Mouse (Mus musculus) large intestine, adult 2 months (tissue): ENCODE results near the gene Ranbp3. TPM values are rescaled to one million over a fixed set of nuclear protein-coding genes. Genes with fewer than 3 reads are reported as not detected.
A peak's percentile ranks its signal among the peaks of the same experiment; 100 is the strongest.

ENCODE experiments used
- DNase-seq: peaks from one replicate; pipeline ENCODE4 v3.0.0-alpha.2; 2012; ENCODE audit warnings: low read depth, low spot score
- WGBS: fragments of 180-500 bp; shearing (Covaris S2); methylation state at CpG from one replicate; pipeline ENCODE4 v1.1.7; 2018; 5-methylcytosine and 5-hydroxymethylcytosine counted together
- polyA plus RNA-seq: library from polyadenylated mRNA; depleted of rRNA; stranded (reverse); fragments of >200 nt; gene quantifications from 2 replicates; pipeline ENCODE4 v1.2.3, GENCODE M21; 2012

The Ranbp3 gene
- polyA plus RNA-seq, 1 experiment = 62.5 TPM

DNA sequence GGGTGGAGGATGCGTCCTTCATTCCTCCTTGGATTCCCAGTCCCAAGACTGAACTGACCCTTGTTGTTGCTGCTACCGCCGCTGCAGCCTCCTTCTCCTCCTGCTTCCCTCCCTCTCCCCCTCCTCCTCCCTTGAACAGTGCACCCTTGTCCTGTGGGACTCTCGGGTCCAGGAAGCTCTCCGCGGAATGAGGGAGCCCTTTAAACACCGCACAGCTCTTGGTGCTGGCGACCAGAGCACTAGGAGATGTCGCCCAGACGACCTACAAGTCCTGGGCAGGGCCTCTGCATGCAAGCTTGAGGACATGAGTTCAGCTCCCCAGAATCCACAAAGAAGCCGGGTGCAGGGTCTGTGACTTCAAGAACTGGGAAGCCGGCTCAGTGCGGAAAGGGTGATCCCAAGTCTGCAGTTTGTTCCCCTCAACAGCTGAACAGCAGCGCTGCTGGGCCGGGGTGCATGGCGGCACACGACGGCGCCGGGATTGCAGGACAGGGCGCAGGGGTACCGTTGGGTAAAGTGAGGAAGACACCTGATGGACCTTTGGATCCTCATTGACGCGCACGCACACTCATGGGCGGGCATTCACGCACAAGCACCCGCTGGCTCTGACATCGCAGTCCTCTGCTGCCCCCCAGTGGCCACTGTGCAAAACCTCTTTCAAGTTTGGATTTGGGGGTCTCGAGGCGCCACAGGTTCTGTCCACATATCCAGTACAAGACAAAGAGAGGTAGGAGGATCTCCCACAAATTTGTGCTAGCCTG, 4.5 kb upstream of the Ranbp3 start:
- WGBS = 2% methylated on average over 31 of the region's 31 CpGs
- DNase-seq = peak; percentile 60

DNA sequence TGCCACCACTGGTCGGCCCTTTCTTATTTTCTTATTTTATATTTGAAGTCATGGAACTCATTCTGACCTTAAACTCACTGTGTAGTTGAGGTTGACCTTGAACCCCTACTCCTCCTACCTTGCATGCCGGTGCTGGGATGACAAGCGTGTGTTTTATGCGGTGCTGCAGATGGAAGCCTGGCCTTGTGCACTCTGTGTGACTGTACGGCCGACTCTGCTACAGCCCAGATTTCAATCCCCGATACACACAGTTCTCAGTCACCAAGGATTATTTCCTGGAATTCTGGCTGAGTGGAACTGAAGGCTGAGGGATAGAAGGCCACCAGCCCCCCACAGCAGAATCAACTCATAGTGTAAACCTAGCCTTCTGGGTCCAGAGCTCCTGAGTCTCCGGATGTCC, 3.3 kb upstream of the Ranbp3 start:
- no peak for DNase-seq
- WGBS = 90% methylated on average over 8 of the region's 8 CpGs

DNA sequence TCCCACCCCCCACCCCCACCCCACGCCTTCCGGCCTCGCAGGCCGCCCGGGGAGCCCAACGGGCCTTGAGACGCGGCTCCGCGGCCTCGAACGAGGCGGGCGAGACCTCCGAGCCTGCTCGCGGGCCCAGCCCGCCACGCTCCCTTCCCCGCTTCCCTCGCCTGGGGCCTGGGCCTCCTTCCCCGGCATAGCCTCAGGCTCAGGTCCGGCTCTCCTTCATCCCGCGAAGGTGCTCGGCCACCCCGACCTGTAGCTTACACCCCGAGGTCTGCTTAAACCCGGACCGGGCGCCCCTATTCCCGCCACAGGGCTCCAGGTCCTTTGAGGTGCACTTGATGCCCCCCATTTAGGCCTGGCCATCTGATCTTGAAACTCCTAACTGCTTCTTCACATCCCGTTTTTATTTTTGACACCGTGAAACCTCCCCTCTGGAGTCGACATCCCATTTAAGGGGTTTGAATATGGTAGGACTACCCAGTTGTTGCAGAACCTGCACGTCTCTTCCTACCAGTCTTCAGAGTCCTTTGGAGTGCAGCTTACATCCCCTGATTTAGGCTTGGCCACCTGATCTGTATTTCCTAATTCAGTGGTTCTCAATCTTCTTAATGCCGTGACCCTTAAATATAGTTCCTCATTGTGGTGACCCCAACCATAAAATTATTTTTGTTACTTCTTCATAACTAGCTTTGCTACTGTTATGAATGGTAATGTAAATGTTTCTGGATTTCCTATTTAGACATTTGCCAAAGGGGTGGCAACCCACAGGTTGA, 738 bp downstream of the Ranbp3 start:
- DNase-seq = no peak
- under 1% methylated on average over 36 of the region's 37 CpGs for WGBS

DNA sequence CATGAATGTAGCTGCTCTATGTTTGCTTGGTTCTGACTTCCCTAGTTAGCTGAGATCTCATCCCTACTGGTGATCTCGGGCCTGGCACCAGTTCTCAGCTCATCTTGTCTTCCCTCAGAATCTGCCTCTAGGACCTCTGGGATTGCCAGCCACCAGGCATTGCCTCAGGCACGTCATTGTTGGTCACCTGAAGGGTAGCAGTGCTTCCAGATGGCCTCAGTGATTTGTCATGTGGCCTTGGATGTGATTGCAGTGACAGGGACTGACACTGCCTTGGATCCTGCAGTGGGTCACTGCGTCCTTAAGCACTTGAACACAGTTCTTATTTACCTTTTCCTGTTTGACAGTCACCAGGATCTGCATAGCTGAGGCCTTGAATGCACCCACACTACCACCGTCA, 8.7 kb downstream of the Ranbp3 start:
- no peak for DNase-seq
- WGBS = 64% methylated on average over 4 of the region's 4 CpGs

DNA sequence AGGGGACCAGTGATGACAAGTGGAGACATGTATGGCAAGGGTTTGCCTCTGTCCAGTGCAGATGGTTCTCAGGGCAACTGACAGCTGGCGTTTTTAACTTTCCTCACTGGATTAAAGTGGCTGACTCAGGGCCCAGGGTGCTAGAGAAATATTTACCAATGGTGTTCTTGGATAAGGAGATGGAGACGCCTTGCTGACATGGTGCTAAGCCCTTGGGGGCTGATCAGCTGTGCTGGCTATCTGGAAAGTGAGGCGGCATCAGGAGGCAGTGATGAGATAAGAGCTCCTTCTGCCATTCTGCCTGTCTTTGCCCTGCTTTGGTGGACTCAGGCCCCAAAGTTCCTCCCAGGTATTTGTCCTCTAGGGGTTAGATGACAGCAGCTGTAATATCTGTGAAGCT, 9.8 kb downstream of the Ranbp3 start:
- no peak for DNase-seq
- 63% methylated on average over 3 of the region's 3 CpGs for WGBS

DNA sequence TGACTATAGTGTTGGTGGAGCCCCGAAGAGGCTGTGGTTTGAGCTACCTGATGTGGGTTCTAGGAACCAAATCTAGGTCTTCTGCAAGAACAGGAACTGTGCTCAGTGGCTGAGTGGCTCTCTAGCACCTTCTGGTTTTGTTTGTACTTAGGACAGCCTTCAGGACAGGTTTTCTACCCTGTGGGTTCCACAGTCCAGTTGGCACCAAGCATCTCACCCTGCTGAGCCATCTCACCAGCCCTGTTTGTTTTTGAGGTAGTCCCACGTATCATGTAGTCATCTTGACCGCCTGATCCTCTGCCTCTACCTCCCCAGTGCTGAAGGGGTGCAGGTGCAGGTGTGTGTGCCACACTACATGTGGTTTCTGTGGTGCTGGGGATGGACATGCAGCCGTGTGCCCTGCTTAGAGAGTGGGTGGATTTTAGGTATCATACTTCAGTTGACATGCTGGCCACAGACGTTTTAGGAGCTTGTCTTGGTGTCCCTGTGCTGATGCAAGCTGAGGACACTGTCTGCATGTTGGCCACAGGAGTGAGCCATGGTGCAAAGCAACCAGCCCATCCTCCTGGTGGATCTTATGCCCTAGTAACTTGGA, 10.5 kb downstream of the Ranbp3 start:
- DNase-seq = no peak
- WGBS = 63% methylated on average over 5 of the region's 5 CpGs

DNA sequence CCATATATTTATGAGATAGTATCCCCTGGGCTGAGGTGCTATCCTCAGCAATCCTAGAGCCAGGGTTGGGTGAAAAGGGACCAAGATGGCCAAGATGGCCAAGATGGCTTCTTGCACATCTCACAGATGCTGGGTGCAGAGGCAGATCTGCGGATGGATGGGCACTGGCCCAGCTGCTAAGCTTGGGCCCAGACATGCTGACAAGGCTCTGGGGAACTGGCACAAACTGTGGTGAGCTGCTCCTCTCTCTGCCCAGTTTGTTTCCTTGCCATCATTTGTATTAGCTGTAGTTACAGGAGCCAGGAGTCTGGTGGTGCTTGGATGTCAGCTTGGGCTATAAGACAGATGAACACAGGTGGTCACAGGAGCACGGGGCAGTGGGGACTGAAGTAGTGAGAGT, 11.6 kb downstream of the Ranbp3 start:
- WGBS = 79% methylated on average over 2 of the region's 2 CpGs
- no peak for DNase-seq

DNA sequence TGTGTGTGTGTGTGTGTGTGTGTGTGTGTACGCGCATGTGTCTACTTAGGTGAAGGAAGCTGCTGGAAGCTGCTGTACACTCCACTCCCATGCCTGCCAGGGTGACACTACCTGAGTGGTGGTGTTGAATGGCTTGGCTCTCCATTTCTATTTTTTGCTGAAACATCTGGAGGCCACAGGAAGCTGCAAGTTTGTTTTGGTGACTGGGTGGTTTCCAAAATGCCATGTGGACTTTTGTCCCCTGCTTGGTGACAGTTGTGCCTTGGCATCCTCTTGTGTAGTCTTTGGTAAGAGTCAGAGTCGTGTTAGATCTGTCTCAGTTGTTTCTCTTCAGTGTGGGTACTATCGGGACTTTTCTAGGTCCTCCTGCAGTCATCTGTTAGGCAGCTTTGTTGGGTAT, 13.7 kb downstream of the Ranbp3 start:
- WGBS = 81% methylated on average over 4 of the region's 4 CpGs
- no peak for DNase-seq

DNA sequence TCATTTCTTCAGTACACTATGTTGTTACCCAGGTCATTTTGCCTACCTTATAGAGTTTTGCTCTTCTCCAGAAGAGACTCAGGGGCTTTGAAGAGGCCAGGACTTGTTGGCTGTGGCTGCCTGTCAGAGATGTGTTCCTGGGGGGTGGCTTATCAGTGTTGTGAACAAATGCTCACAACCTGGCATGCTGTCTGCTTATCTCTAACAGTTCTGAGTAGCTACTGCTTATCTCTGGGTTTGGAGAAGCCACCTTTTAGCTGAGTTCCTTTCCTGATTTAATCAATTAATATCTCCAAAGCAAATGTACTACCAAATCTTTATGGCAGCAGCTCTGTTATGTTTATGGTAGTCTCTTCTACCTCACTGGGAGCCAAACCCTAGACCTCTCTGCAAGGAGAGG, 15.0 kb downstream of the Ranbp3 start:
- DNase-seq = no peak

DNA sequence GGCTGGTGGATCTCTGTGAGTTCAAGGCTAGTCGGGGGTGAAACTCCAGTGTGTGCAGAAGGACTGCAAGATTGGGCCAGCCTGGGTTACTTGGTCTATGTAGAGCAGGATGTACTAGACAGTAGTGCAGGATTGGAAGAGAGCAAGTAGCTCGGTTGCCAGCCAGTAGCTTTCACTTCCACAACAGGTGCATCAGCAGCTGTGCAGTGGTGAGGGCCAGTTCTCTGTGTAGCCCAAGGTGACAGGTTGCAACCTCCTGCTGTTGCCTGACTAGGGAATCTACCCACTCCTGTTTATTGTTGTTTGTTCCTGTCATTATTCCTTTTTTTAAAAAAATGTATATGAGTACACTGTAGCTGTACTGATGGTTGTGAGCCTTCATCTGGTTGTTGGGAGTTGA, 15.6 kb downstream of the Ranbp3 start:
- no peak for DNase-seq
- WGBS = 84% methylated on average over 2 of the region's 2 CpGs

DNA sequence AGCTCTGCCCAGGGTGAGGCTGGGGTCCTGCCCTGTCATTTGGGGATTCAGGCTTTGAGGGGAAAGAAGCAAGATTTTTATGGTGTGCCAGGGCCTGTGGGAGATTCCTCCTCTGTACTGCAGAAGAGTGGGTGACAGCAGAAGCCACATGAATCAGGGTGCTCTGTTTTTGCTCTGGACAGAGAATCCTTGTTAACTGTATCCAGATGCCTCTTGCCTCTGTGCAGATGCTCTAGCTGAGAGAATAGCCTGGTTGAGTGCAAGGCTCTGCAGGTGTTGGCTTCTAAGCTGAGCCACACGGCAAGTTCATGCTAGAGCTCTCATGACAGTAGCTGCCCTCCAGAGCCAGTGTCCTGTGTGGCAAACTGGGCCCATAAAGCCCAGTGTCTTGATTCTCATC, 20.3 kb downstream of the Ranbp3 start:
- 44% methylated on average over 1 of the region's 1 CpGs for WGBS
- DNase-seq = no peak

DNA sequence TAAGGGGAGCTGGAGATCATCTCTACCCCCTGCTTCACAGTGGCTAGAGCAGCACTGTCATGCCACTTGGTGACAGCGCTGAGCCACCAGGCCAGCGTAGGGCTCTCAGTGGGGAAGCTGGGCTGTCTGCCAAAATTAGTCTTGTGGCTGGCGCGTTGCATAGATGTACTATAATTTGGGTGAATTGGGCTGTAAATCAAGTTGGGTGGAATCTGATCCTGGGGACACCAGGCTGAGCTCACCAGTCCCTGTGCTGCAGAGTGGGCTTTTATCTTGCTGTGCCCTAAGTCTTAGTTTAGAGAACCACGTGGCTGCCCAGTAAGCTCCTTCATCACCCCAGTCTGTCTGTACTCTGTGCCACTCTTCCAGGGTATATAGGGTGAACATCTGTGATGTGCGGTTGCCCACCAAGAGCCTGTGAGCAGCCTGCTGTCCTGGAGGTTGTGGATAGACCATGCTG, 20.8 kb downstream of the Ranbp3 start:
- no peak for DNase-seq

DNA sequence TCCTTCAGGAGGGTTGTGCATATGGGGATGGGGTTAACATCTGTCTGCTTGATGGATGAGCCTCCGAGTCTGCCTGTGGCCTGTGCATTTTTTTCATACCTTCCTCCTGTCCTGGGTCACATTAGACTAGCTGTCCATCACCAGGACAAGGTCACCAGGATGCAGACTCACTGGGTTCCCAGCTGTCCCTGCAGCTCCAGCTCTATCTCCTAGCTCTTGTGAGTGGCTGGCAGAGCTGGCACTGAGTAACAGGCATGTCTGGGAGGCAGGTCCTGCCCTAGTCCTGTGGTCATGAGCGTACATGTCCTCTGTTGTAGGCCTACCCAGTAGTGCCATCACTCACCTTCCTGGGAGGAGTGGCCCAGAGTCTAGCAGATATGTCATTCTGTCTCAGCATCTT, 27.4 kb downstream of the Ranbp3 start:
- 86% methylated on average over 2 of the region's 2 CpGs for WGBS
- no peak for DNase-seq

More for the DNA sequence above, 20.8 kb downstream of the Ranbp3 start:
- WGBS = 30% methylated on average over 6 of the region's 6 CpGs

DNA sequence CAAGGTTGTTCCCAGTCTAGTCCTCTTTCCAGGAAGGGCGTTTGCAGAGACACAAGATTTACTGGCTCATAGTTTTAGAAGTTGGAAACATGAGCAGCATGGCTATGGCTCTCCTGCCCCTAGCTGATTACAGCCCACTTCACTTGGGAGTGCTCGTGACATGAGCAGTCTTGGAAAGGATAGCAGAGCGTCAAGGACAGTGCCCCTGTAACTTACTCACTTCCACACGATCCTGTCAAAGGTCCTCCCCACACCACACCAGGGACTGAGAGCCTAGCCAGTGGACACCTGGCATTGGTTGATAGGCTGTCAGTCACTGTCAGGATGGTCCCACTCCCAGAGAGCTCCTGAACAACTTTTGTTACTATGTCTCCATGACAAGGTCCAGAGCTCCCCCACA, 29.9 kb downstream of the Ranbp3 start:
- no peak for DNase-seq
- 80% methylated on average over 4 of the region's 4 CpGs for WGBS

DNA sequence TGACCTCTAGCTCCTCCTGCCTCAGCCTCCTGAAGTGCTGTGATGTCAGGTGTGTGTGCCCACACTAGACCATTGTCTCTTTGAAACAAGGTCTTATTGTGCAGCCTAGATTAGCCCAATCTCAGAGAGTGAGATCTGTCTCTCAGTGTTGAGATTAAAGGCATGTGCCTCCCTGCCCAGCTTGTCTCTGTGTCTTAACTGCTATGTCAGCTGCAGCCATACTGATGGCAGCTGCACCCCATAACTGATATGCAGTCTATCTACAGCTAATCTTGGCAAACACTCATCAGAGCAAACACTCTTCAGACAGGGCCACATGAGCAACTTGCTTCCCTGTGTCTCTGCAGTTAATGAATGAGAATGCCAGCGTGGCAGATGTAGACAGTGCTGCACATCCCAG, 33.4 kb downstream of the Ranbp3 start:
- 96% methylated on average over 1 of the region's 1 CpGs for WGBS
- no peak for DNase-seq

DNA sequence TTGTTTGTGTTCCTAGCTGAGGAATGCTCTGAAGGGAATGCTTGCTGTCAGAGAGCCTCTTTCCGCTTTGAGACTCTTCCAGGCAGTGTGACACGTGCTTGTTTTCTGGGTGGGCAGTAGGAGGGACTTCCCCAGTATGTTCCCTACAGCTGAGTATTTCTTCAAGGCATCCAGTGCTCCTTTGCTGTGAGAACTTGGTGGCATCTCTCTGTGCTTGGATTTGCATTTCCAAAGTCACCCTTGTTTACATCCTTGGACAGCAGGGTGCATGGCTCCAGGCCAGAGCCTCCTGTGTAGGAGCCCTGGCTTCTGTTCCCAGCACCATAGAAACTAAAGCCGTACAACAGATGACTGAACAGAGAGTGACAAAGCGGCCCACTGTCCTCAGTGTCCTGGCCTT, 35.6 kb downstream of the Ranbp3 start:
- DNase-seq = no peak
- 79% methylated on average over 4 of the region's 4 CpGs for WGBS

DNA sequence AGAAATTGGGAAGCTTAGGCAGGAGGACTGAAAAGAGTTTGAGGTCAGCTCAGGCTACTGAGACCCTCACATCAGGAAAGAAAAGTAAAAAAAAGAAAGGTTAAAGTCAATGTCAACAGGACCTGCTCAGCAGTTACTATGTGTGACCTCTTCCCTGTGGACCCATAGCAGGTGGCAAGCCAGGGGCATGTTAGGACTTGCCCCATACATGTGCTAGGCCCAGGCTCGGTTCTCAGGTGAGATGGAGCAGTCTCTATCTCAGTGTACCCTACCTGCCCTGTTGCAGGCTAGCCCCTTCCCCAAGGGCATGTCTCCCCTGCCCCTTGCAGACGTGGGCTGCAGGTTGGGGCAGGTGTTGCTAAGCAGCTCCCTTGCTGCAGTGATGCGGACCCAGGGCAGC, 36.6 kb downstream of the Ranbp3 start:
- no peak for DNase-seq
- WGBS = 86% methylated on average over 3 of the region's 3 CpGs

DNA sequence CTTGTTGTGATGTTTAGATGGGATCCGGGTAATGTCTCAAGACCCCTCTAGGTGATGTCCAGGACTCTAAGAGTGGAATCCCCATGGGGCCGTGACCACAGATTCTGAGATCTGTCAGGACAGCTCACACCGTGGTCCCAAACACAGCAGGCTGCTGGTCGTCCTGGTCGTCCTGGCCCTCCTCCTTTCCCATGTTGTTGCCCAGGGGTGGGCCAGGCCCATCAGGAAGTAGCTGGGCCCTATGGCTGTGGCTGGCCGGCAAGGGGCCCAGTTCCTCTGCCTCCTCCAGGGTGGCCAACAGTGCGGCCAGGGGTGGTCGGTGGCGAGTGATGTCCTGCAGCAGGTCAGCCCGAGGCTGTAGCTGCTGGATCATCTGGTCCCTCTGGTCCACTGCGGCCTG, 42.3 kb downstream of the Ranbp3 start:
- no peak for DNase-seq
- 82% methylated on average over 11 of the region's 11 CpGs for WGBS

DNA sequence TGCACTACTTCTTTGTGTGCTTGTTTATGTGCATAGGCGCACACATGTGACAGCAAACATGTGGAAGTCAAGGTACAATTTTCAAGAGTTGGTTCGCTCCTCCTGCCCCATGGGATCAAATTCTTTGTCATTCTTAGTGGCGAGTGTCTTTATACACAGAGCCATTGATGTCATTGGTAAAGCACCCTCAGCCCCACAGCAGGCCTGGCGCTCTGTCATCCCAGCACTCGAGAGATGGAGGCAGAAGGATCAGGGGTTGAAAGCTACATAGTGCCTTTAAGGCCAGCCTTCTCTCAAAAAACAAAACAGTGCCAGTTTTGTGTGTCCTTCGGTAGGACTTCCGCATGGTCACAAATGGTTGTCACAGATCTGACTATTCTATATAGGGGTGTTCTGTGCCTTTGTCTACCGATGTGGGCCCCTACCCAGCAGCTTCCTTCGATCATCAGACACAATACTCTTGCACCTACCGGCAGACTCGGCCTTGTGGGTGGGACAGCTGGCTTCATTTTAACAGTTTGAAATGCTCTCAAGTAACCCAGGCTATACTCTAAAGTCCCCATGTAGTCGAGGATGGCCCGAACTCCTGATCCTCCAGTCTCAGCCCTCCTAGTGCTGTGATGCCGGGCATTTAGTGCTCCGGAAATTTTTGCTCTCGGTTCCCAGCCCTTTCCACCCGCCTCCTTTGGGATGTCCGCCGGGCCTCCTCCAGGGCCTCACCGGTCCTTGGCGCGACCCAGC, 43.0 kb downstream of the Ranbp3 start:
- no peak for DNase-seq
- WGBS = 19% methylated on average over 22 of the region's 22 CpGs

DNA sequence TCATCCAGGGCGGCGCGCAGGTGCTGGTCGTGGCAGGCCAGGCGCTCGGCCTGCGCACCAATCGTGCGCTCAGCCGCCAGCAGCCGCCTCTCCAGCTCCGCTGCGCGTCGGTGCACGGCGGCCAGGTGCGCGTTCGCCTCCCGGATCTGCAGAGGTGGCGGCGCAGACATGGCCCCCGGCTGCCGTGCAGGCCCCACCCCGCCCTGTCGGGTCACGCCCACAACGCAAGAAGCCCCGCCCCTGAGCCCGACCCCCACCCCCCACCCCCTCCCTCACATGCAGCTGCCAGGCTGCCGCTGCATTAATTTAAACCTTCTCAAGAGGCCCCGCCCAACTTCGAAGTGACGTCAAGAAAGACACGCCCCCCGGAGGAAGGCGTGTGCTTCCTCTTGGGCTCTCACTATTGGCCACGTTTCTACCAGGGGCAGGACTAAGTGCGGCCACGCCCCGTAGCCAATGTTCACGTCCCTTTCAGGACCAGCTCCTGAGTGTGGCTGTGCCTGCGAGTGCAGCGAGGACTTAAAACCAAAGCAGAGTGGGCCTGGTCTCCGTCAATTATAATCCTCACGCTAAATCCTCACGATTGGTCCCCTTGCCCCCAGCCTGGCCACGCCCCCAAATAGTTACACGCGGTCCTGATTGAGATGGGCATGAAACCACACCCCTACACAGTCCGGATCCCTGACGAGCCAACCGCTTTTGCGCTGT, 43.7 kb downstream of the Ranbp3 start:
- peak; percentile 97 for DNase-seq
- WGBS = under 1% methylated on average over 55 of the region's 55 CpGs
